Mouse (Mus musculus) skeletal muscle tissue, adult 2 months (tissue): ENCODE measurements at regions not wholly inside any gene's neighbourhood (a gene's known extent, or its start where the extent isn't known, plus 50 kb on each side); places are given as distances from the start of the nearest gene placed in this dataset.

Source experiments
- DNase-seq: peaks from one replicate; pipeline ENCODE4 v3.0.0-alpha.2; 2012; ENCODE audit warnings: low read depth, low spot score

DNA sequence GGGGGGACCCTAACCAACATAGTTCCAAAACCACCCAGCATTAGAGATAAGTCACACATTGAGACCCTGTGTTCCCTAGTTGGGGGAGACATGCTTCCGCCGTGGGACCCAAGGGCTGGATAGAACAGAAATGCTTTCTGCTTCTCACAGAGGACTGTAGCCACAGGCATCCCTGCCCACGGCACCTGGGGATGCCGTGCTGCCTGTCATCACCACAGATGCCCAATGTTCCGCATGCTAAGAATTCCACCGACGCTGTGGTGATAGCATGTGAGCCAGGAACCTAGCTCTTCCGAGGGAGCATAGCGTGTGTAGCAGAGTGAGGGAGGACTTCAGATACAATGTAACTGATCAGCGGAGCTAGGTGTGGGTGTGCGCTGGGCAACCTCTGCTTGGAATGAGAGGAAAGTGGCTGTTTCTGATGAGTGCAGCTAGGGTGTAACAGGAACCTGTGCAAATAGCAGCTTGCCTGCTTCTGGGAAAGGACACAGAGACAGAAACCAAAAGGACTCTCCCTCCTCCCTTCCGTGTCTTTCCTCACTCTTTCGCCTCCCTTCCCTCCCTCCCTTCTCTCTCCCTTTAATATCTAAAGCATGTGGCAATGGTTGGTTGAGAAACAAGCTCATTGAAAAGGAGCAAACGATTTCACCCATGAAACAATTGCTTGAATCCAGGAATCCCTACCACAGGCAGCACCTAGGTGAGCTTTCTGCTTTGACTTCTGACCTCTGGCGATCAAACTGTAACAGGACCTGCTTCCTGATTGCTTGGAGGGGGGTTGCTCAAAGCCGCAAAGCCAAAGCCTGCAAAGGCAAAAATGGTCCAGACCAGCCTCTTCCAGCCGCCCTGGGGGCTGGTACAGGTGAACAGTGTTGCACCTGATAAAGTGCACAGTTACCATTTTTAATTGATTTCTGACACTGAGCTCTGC, 102.3 kb downstream of the Gm26897 start:
- no peak for DNase-seq

- no peak for DNase-seq
These were observed 103.0 kb downstream of the Gm26897 start for GRCm38 (mm10) chr5:111836668-111837234.

DNA sequence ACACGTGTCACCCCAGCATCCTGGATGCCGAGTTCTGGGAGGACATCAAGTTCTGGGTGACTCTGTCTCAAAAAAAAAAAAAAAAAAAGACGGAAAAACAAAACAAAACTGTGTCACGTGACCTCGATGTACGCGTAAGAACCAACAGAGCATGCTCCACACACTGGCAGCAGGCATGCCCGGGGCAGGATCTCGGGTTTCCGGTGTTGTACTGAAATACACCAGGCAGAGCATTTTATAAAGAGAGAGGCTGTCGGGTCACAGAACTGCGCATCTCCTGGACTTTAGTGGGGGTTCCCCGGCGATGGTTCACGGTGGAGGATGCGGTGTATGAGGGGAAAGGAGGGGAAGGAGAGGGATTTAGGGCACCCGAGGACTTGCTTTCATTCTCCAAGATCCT, 108.7 kb downstream of the Gm26897 start:
- DNase-seq, result no peak

DNA sequence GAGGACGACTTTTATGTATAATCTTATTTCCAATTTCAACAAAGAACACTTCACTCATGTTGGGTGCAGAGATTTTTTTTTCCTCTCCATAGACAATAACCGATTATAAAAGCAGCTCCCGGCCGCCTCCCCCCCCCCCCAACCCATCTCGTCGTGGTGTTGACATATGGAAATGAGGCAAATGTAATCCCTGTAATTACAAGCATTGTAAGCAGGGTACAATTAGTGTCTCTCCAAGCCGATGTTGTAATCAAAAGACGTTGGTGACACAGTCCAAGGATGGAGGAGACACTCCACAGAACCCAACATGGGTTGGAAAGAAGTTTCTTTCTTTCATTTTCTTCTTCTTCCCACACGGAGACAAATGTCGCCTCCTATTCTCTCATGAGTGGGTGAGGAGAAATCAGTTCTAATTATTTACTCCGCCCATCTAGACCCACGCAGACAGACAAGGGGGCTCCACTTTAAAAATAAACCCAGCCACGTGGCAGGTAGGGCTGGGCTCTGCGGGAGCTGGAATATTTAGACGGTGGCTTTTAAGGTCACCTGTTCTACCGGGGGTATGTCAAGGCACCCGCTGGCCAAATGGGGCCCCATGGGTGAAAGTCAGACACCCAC, 110.0 kb downstream of the Gm26897 start:
- no peak for DNase-seq

DNA sequence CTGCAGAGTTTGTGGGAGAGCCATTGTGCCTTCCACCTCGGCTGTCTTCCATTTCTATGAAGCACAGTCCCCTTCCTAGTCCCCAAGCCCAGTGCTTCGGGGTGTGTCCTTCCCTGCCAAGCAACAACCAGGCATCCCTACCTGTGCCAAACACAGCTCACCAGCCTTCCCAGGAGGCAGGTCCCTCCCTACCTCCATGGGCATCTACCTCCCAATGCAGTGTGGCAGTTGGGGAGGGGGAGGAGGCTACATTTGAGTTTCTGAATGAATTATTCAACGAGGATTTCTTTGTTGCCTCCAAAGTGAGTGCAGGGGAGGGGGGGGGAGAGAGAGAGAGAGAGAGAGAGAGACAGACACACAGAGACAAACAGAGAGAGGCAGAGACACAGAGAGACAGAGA, 110.8 kb downstream of the Gm26897 start:
- DNase-seq, result no peak

- DNase-seq, result no peak
These were observed 115.2 kb downstream of the Gm26897 start for GRCm38 (mm10) chr5:111848917-111849316.

DNA sequence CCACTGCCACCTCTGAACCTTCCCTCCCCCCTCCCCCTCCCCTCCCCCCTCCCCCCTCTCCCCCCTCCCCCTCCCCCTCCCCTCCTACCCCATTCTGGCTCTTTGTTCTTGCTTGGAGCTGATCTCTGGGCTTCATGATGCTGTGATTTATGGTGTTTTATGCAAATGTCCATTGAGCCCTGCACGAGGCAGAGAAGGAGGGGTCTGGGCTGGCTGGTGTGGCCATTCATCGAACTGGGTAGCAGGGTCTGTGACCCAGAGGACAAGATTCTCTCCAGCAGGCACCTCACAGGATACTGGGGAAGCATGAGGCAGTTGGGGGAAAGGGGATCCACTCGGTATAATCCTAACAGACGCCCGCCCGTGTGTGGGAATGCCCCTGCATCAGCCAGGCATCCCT, 119.0 kb downstream of the Gm26897 start:
- no peak for DNase-seq

GRCm38 (mm10) chr5:111855366-111855765, 121.6 kb downstream of the Gm26897 start:
- no peak for DNase-seq

DNA sequence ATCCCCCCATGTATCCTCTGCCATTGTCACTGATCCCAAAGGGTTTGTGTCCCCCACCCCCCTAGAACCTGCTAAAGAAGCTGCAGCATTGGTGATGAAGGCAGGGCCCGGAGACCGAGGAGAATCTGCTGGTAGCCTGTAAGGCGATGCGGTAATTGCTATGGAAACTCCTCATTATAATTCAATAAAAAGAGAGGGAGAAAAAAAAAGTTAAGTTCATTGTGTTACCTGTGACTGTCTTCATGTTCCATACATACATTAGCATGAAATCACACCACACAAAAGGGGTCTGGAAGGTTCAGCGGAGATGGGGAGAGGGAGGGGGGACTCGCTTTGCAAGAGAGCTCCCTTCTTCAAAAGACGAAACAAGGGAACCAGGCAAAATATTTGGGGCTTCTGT, 123.5 kb downstream of the Gm26897 start:
- no peak for DNase-seq

- DNase-seq, result no peak
These were observed 126.7 kb downstream of the Gm26897 start for GRCm38 (mm10) chr5:111860436-111860835.

DNA sequence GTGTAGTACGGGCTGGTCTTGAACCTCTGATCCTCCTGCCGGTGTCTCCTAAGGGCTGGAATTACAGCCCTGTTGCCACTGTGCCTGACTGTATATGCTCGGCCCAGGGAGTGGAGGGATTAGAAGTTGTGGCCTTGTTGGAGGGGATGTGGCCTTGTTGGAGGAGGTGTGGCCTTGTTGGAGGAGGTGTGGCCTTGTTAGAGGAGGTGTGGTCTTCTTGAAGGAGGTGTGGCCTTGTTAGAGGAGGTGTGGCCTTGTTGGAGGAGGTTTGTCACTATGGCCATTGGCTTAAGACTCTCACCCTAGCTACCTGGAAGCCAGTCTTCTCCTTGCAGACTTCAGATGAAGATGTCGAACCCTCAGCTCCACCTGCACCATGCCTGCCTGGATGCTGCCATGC, 128.6 kb downstream of the Gm26897 start:
- no peak for DNase-seq

DNA sequence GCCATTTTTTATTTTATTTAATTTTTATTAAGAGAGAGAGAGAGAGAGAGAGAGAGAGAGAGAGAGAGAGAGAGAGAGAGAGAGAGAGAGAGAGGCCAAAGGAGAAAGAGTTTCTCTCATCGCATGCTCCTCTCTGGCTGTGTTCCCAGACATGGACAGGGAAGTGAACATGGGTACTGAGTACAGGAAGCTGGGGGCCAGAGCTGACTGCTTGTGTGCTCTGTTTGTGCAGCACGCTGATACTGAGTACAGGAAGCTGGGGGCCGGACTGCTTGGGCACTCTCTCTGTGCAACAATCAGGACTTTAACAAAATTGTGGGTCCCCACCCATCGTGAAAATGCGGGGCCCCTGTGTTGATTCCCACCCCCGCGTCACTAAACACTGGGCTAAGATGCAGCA, 130.2 kb downstream of the Gm26897 start:
- no peak for DNase-seq

GRCm38 (mm10) chr5:111864606-111865005, 130.9 kb downstream of the Gm26897 start:
- no peak for DNase-seq

GRCm38 (mm10) chr5:111869011-111869410, 135.3 kb downstream of the Gm26897 start:
- no peak for DNase-seq

DNA sequence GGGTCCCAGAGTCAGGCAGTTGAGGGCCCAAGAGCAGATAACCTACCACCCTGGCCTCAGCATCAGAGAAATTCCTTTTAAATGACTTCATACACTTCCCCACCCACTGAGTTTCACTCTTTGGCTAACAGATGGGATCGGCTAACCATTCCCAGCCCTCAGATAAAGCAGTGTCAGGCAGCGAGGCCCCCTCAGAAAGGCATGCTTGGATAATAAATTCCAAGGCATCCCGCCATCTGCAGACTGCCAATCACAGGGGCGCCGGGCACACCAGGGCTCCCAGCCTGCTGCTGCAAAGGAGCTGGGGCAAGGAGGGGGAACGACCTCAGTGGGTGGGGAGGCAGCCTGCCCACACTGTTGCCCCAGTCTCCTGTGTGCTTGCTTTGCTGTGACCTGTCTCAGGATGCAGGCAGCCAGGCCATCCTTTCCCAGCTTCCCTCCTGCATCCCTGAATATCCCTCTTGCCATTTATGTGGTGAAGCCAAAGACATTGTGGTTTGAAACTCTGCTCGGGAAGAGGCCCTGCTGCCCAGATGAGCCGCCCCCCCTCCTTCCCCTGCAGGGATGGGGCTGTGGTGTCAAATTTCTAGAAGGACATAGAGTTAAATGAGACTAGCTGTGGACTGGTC, 143.6 kb downstream of the Gm26897 start:
- DNase-seq, result peak; percentile 42

- no peak for DNase-seq
These were observed 145.3 kb downstream of the Gm26897 start for GRCm38 (mm10) chr5:111879044-111879443.

DNA sequence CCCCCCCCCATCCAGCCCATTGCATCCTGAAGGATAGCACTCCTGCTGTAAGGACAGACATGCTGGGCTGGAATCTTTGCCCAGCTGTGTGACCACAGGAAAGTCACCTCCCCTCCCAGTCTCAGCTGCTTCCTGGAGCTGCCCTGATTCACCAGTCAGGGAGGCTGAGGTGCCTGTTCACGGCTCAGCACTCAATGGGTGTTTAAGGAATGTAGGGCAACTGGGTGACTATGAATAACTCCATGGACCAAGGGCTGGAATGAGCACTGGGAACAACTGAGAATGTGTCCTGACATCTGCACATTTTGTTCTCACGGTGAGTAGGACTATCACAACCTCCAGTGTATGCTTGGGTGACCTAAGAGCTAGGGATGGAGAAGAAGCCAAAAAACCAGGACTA, 146.5 kb downstream of the Gm26897 start:
- peak; percentile 14 for DNase-seq

- peak; percentile 81 for DNase-seq
These were observed 147.8 kb downstream of the Gm26897 start for GRCm38 (mm10) chr5:111881517-111881916.

DNA sequence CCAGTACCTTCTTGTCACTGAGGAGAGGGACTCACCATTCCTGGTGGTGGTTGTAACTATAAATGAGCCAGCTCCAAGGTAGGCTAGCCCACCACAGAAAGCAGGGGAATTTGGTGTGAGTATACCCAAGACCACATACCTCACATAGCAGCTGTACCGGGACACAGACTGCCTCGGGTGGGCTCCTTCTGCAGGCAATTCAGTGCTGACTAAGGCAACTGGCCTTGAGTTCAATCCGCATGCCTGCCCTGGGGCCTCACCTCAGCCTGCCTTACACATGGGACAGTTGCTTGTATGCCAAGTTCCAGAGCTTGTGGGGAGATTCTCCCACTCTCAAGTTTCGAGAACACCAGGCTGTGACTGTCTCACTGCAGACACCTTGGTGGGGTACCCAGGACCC, 153.6 kb downstream of the Gm26897 start:
- DNase-seq, result no peak

- DNase-seq, result peak; percentile 93
These were observed 157.1 kb downstream of the Gm26897 start for GRCm38 (mm10) chr5:111890800-111891199.

- DNase-seq, result peak; percentile 76
These were observed 157.6 kb downstream of the Gm26897 start for GRCm38 (mm10) chr5:111891261-111891693.

GRCm38 (mm10) chr5:111892956-111893355, 159.2 kb downstream of the Gm26897 start:
- no peak for DNase-seq
